11 mouse cellular contexts compared by ENCODE assay signal in the genomic region with DNA sequence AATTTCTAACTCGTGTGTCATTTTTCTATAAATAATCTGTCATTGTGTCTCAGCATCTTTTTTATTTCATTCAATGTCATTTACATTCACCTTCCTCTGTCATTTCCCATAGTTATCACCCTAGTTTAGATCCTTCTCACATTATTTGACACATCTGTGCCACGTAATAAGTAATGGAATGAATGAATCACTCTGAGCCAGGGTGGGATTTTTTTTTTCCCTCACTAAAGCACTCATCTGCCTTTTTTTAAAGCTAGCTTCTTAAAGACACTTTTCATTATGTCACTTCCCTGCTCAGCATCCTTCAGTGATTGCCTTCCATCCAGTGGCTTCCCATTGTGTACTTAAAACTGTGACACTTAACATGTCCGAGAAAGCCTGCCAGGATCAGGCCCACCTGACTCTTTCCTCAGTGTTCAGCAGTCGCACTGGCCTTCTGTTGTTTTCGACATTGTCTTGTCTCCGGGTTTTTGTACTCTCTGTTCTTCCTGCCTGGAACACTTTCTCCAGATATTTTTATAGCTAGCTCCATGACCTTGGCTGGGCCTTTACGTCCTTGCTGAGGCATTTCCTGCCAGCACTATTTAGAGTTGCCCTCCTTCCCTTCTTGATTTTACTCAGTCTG. TPM values are rescaled to one million over a fixed set of nuclear protein-coding genes. Genes with fewer than 3 reads are reported as not detected.
DNase-seq lines count a peak whose midpoint lies in the region; ATAC-seq and TF ChIP-seq lines count a peak whose summit lies in the region.
"Had no signal": no experiment of that assay in that cellular context is flagged by ENCODE, and none has a peak within 500 bp of the region (broad histone marks: within the 10 kb centered on the region; RNA-seq: fewer than 3 reads in every experiment).

No protein-coding gene starts in this region.

- no peaks in the 10 kb centered on the region for H3K4me1 ChIP-seq in liver, postnatal 0 days (ENCODE audit: insufficient read depth)
- peaks cover 6% of the 10 kb centered on the region; the same call in 1 of the 2 replicates for H3K4me1 ChIP-seq in liver, embryonic 12.5 days
- no peaks in the 10 kb centered on the region for H3K4me1 ChIP-seq in forebrain, embryonic 16.5 days (replicated peaks; ENCODE audit: control insufficient read depth, insufficient read depth, low read length)

- no peaks in the 10 kb centered on the region for H3K36me3 ChIP-seq in liver, postnatal 0 days (replicated peaks; ENCODE audit: insufficient read depth, low read length)
- H3K36me3 ChIP-seq in liver, embryonic 12.5 days: no peaks in the 10 kb centered on the region
- H3K36me3 ChIP-seq in forebrain, embryonic 16.5 days (ENCODE audit: control insufficient read depth, insufficient read depth): no peaks in the 10 kb centered on the region

- no peak overlapping the region for H3K27ac ChIP-seq in liver, postnatal 0 days (ENCODE audit: low read depth)
- no peak overlapping the region for H3K27ac ChIP-seq in liver, embryonic 12.5 days
- H3K27ac ChIP-seq in forebrain, embryonic 16.5 days (ENCODE audit: low read length): peak overlapping the region; percentile 9; the same call in 1 of the 2 replicates

- H3K9me3 ChIP-seq in liver, postnatal 0 days (ENCODE audit: low read length): no peaks in the 10 kb centered on the region
- no peaks in the 10 kb centered on the region for H3K9me3 ChIP-seq in liver, embryonic 12.5 days (replicated peaks)
- no peaks in the 10 kb centered on the region for H3K9me3 ChIP-seq in forebrain, embryonic 16.5 days (ENCODE audit: control insufficient read depth, low read length)

- H3K4me3 ChIP-seq in liver, postnatal 0 days (ENCODE audit: low read depth, low read length): no peak overlapping the region
- H3K4me3 ChIP-seq in liver, embryonic 12.5 days: no peak overlapping the region
- H3K4me3 ChIP-seq in forebrain, embryonic 16.5 days (replicated peaks; ENCODE audit: low read length): peak overlapping the region; percentile 9

- no peak for TF ChIP-seq CTCF in liver, postnatal 0 days (IDR thresholded peaks at IDR 0.05; ENCODE audit: low read depth)

- H3K9ac ChIP-seq in liver, postnatal 0 days (replicated peaks): no peak overlapping the region
- H3K9ac ChIP-seq in liver, embryonic 12.5 days: no peak overlapping the region
- no peak overlapping the region for H3K9ac ChIP-seq in forebrain, embryonic 16.5 days (replicated peaks; ENCODE audit: low read depth, low read length)

- H3K27me3 ChIP-seq in liver, postnatal 0 days (ENCODE audit: insufficient read depth, low read length): peaks cover 13% of the 10 kb centered on the region
- peaks cover 32% of the 10 kb centered on the region for H3K27me3 ChIP-seq in liver, embryonic 12.5 days (replicated peaks)
- H3K27me3 ChIP-seq in forebrain, embryonic 16.5 days (replicated peaks; ENCODE audit: control insufficient read depth, insufficient read depth, low read length): no peaks in the 10 kb centered on the region

- DNase-seq in cerebellum, adult 11-12 months: peak; percentile 45
- no peak for DNase-seq in cerebellum, adult 8-10 months
- DNase-seq in liver, postnatal 0 days: no peak
- DNase-seq in kidney, postnatal 36 days: peak; percentile 6 to 58
- DNase-seq in left cerebral cortex, adult 8-10 months (ENCODE audit: low spot score in 2 of 2): no peak
- DNase-seq in layer of hippocampus, adult 9-11 months: no peak
- DNase-seq: lung, postnatal 36 days had no signal

- peak; percentile 28; the same call in 1 of the 2 replicates for TF ChIP-seq EP300 in liver, postnatal 0 days (IDR thresholded peaks at IDR 0.05; ENCODE audit: low read depth)

- 62% methylated on average over 7 of the region's 7 CpGs for WGBS in liver, postnatal 0 days (ENCODE audit: insufficient replicate concordance)
- 58% methylated on average over 7 of the region's 7 CpGs for WGBS in liver, embryonic 12.5 days (ENCODE audit: insufficient replicate concordance)
- 39% methylated on average over 7 of the region's 7 CpGs for WGBS in forebrain, embryonic 16.5 days

- ATAC-seq in liver, postnatal 0 days: no peak
- ATAC-seq in liver, embryonic 12.5 days: no peak
- no peak for ATAC-seq in forebrain, embryonic 16.5 days

- H3K4me2 ChIP-seq in liver, postnatal 0 days (ENCODE audit: low read depth, low read length): no peak overlapping the region
- H3K4me2 ChIP-seq in liver, embryonic 12.5 days: no peak overlapping the region
- peak overlapping the region; percentile 35 for H3K4me2 ChIP-seq in forebrain, embryonic 16.5 days (ENCODE audit: low read length)

RNA-seq across cellular contexts. Expression of gene Lancl3, which starts 3.2 kb away (rescaled TPM):
- polyA plus RNA-seq in liver, postnatal 0 days (2015; fragmentation: Nextera tagmentation; extraction: Ambion mirVana): 0.09 and 0.13 TPM in 2 replicates
- polyA plus RNA-seq in liver, embryonic 12.5 days (2016; fragmentation: Nextera tagmentation; extraction: Ambion mirVana): 0.23 and 0.52 TPM in 2 replicates
- polyA plus RNA-seq in forebrain, embryonic 16.5 days (2015; fragmentation: Nextera tagmentation; extraction: Ambion mirVana): 10.4 and 10.7 TPM in 2 replicates
- 1 to 10 TPM; 5.5 to 7.1 (median 6.4) TPM for total RNA-seq in left cerebral cortex, adult 8-10 months (2022)

RNA-seq across cellular contexts. Expression of gene Gm14862, which starts 53.8 kb away (rescaled TPM):
- polyA plus RNA-seq in liver, postnatal 0 days (2015; fragmentation: Nextera tagmentation; extraction: Ambion mirVana): 1.4 and 1.9 TPM in 2 replicates
- polyA plus RNA-seq in liver, embryonic 12.5 days (2016; fragmentation: Nextera tagmentation; extraction: Ambion mirVana): 2.8 and 3.0 TPM in 2 replicates
- polyA plus RNA-seq in forebrain, embryonic 16.5 days (2015; fragmentation: Nextera tagmentation; extraction: Ambion mirVana): not detected in 2 replicates
- not detected for total RNA-seq in left cerebral cortex, adult 8-10 months (2022)
- total RNA-seq: left cerebral cortex, postnatal 36 days had no signal
- polyA plus RNA-seq: gonadal fat pad, adult 2 months had no signal

Comparison
In these comparisons a context has a peak if more than half of its experiments do, and no peak if none do; other contexts are left out.
1. DNase-seq: peak in cerebellum, adult 11-12 months (single experiment) and kidney, postnatal 36 days (2 of 2); none in cerebellum, adult 8-10 months (single experiment), liver, postnatal 0 days (single experiment), left cerebral cortex, adult 8-10 months (0 of 2) and layer of hippocampus, adult 9-11 months (single experiment).